Mouse (Mus musculus) midbrain, embryonic 16.5 days (tissue): ENCODE measurements at regions not wholly inside any gene's neighbourhood (a gene's known extent, or its start where the extent isn't known, plus 50 kb on each side); places are given as distances from the start of the nearest gene placed in this dataset. TPM values are rescaled to one million over a fixed set of nuclear protein-coding genes. Genes with fewer than 3 reads are reported as not detected.

Experiments used
- ATAC-seq: fragments of 200-750 bp; cut with Nextera tagmentation; 2 replicates; pipeline ENCODE4 v1.8.0; 2017; ENCODE audit warnings: moderate TSS enrichment
- H3K27ac ChIP-seq: fragments of 300-500 bp; sonication (generic); 2 replicates; pipeline ENCODE4 v1.5.1; 2014; ENCODE audit warnings: mild to moderate bottlenecking, low read length, mixed read lengths
- H3K27me3 ChIP-seq: fragments of 300-500 bp; sonication (generic); 2 replicates; pipeline ENCODE4 v1.6.1; 2014; ENCODE audit warnings: low read depth, low read length, mixed read lengths; ENCODE audit not compliant: control insufficient read depth, insufficient read depth
- H3K36me3 ChIP-seq: fragments of 300-500 bp; sonication (generic); 2 replicates; pipeline ENCODE4 v1.6.1; 2014; ENCODE audit warnings: mild to moderate bottlenecking, low read length, moderate library complexity, mixed read lengths; ENCODE audit not compliant: control insufficient read depth, insufficient read depth
- H3K4me1 ChIP-seq: fragments of 300-500 bp; sonication (generic); 2 replicates; pipeline ENCODE4 v1.6.1; 2014; ENCODE audit warnings: mild to moderate bottlenecking, low read length, mixed read lengths; ENCODE audit not compliant: control insufficient read depth, insufficient read depth
- H3K4me2 ChIP-seq: fragments of 300-500 bp; sonication (generic); 2 replicates; pipeline ENCODE4 v1.6.1; 2014; ENCODE audit warnings: mild to moderate bottlenecking, low read length, mixed read lengths
- H3K4me3 ChIP-seq: fragments of 300-500 bp; sonication (generic); 2 replicates; pipeline ENCODE4 v1.5.1; 2014; ENCODE audit warnings: low read depth, mild to moderate bottlenecking, low read length, moderate library complexity, mixed read lengths
- H3K9ac ChIP-seq: fragments of 300-500 bp; sonication (generic); 2 replicates; pipeline ENCODE4 v1.6.1; 2014; ENCODE audit warnings: low read depth, low read length, mixed read lengths
- H3K9me3 ChIP-seq: fragments of 300-500 bp; sonication (generic); replicated peaks from 2 replicates; pipeline ENCODE4 v1.6.1; 2014; ENCODE audit warnings: mild to moderate bottlenecking, low read length, mixed read lengths; ENCODE audit not compliant: control insufficient read depth, poor library complexity, severe bottlenecking
- WGBS: fragments of 180-500 bp; shearing (Covaris S2); extraction: QIAGEN DNeasy Blood & Tissue Kit; methylation state at CpG from one replicate; pipeline ENCODE4 v1.1.7; 2014; 5-methylcytosine and 5-hydroxymethylcytosine counted together
- microRNA-seq: library from miRNA; unstranded; fragments of <30 nt; microRNA quantifications from one replicate; pipeline ENCODE4, GENCODE M21; 2017

DNA sequence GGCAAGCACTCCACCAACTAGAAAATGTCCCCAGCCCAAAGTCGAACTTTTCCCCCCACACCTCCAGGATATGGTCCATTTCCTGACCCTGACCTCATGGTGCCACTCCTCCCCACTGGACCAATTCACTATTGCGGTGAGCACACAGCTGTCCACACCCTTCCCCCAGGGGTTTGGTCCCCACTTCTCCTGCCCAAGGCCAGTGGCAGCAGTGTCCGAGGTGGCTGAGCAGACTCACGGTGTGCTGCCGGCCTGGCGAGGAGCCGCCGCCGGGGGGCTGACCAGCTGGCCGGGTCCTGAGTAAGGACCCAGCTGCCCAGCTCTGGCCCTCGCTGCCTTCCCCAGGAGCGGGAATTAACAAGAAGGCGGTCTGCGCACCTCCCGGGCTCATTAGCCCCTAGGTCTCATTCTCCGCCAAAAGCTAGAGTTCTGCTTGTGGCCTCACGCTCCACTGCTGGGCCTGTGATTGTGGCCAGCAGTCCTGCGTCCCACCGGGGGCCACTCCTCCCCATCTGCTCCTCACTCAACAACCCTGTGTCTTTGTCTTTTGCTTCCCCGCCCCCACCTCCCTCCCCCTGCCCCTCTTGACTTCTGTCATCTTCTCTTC is 73.3 kb upstream of the Lhx5 start:
- H3K4me2 ChIP-seq = no peak overlapping the region
- H3K9me3 ChIP-seq = no peaks in the 10 kb centered on the region
- no peaks in the 10 kb centered on the region for H3K36me3 ChIP-seq
- H3K4me1 ChIP-seq = no peaks in the 10 kb centered on the region
- no peak overlapping the region for H3K27ac ChIP-seq
- H3K4me3 ChIP-seq = no peak overlapping the region
- ATAC-seq = no peak
- H3K27me3 ChIP-seq = no peaks in the 10 kb centered on the region
- no peak overlapping the region for H3K9ac ChIP-seq
- WGBS = 11% methylated on average over 20 of the region's 20 CpGs

DNA sequence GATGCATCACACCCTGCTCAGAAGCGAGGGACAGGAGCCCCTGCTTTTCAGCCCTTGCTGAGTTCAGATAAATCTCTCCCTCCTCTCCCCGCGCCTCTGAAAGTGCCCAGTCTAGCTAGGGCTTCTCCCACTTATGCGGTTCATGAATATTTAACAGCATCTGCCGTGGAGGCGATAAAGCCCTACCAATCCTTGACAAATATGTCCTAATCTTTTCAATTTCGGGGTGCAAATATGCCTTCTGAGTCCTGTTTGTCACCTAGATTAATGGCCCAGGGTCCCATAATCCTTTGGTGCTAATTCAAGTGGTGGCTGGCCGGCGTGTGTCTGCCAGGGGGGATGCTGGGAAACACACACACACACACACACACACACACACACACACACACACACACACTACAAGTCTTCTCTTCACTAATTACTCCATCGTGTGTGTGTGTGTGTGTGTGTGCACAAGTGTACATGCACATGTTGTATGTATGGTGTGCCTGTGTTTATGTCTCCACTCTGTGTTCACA is 65.5 kb upstream of the Lhx5 start:
- Histone ChIP-seq H3K36me3 (no peaks in the 10 kb centered on the region), H3K4me3 (no peak overlapping the region), H3K4me2 (peak overlapping the region; percentile 17; the same call in 1 of the 2 replicates), H3K9ac (peak overlapping the region; percentile 46), H3K27ac (peak overlapping the region; percentile 77), H3K27me3 (no peaks in the 10 kb centered on the region), H3K4me1 (peaks cover 12% of the 10 kb centered on the region), H3K9me3 (no peaks in the 10 kb centered on the region)
- WGBS = 9% methylated on average over 10 of the region's 10 CpGs
- peak; percentile 81 for ATAC-seq

DNA sequence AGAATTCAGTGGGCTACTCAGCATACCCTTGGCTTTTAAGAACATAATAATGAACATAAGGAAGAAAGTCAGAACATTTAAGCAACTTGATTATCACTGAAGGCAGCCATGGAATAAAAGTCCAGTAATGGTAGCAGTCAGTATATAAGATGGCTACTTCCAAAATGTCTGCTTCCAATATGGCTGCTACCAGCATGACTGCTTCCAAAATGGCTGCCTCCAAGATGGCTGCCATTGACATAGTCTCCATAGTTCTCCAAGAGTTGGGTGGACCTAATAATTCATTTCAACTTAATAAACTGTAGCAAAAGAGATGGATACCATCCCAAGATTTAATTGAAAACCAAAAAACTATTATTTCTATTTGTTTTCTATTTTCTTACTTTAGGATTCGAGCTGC is 62.7 kb upstream of the Lhx5 start:
- Histone ChIP-seq H3K36me3 (no peaks in the 10 kb centered on the region), H3K9ac (no peak overlapping the region), H3K27ac (no peak overlapping the region), H3K4me1 (peaks cover 14% of the 10 kb centered on the region), H3K4me3 (no peak overlapping the region), H3K4me2 (no peak overlapping the region), H3K27me3 (no peaks in the 10 kb centered on the region), H3K9me3 (no peaks in the 10 kb centered on the region)
- no peak for ATAC-seq
- WGBS = 95% methylated on average over 1 of the region's 1 CpGs

DNA sequence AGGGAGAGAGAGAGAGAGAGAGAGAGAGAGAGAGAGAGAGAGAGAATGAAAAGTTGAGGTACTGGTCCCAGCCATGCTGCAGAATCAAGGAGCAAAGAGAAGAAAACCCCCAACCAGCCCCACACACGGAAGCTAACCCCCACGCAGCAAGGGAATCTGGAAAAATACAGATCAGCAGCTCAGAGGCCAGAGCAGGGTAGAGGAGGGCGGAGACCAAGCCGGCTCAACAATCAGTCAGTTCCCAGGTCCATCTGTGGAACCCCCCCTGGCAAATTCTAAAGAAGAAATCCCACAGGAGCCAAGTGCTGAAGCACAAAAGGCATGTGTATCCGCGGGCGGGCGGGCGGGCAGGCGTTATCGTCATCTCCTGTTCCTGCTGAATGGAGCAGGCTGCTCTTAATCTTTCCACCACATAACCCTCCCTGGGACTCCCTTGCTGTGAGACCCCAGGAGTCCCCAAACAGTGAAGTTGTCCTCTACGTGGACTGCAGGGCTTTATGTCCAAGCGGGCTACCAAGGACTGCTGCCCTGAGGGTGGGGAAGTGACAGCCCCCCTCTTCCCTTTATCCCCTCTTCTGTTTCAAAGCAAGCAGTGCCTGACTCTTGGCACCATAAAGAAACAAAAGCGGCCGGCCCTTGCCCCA is 60.2 kb upstream of the Lhx5 start:
- Histone ChIP-seq H3K27me3 (no peaks in the 10 kb centered on the region), H3K4me1 (peaks cover 6% of the 10 kb centered on the region), H3K9ac (no peak overlapping the region; the same call in 1 of the 2 replicates), H3K36me3 (no peaks in the 10 kb centered on the region), H3K9me3 (no peaks in the 10 kb centered on the region), H3K27ac (0 out of 2 replicates have a peak overlapping the region, but pooled peaks have one; percentile 41), H3K4me2 (peak overlapping the region; percentile 31), H3K4me3 (no peak overlapping the region)
- WGBS = 1% methylated on average over 15 of the region's 15 CpGs
- peak; percentile 39; the same call in 1 of the 2 replicates for ATAC-seq

DNA sequence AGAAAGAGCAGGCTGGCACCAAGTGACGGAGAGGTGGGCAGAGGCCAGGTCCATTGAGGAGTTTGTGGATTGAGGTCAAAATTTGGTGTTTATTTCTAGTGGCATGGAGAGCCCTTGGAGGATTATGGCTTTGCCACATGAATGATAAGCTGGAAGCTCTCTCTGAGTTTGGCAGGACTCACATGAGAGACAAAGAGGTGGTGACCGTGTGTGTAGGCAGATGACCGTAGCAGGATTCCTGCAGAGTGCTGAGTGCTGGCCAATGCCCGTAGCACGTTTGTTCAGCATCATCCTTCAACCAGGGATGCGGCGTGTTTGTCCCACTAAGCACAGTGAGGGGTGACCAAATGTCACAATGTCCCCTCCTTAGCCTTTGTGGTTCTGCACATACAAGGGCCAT is 58.1 kb upstream of the Lhx5 start:
- H3K27ac ChIP-seq = no peak overlapping the region
- no peak overlapping the region for H3K9ac ChIP-seq
- H3K27me3 ChIP-seq = no peaks in the 10 kb centered on the region
- WGBS = 87% methylated on average over 7 of the region's 7 CpGs
- no peaks in the 10 kb centered on the region for H3K9me3 ChIP-seq
- no peaks in the 10 kb centered on the region for H3K36me3 ChIP-seq
- no peak overlapping the region for H3K4me2 ChIP-seq
- H3K4me1 ChIP-seq = peaks cover 5% of the 10 kb centered on the region
- ATAC-seq = no peak
- H3K4me3 ChIP-seq = no peak overlapping the region

Small RNA genes in the stretch of these regions (microRNA-seq; reads per million reads assigned to microRNA genes)
- not detected for gene Gm26474
